Mouse (Mus musculus): ENCODE data around the gene Ttc12. TPM values are rescaled to one million over a fixed set of nuclear protein-coding genes. Genes with fewer than 3 reads are reported as not detected.

Gene Ttc12
- under 1 TPM in 1 of 2 experiments, not detected in 1; 0.05 TPM for polyA plus RNA-seq (2017; shearing (Covaris generic))

DNA sequence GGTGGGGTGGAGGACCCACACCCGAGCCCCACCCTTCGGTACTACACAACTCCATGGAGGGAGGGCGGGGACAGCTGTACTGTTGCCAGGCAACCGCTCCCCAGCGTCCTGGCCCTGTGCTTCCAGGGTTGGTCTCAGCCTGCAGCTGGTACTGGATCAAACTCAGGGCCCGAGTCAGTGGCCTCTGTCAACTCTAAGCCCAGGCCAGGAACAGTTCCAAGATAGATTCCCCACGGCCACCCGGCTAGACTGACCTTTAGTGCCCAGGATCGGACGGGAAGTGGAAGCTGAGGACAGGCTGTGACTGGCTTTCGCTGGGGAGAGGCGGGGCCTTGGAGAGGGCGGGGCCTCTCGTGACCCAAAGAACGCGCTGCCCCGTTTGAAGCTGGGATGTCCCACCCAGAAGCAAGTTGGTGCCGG lies at the start of gene Ttc12:
Gene Ttc12, minus strand, starts transcription at position 334 of the 420 bp plus-strand sequence.

DNA sequence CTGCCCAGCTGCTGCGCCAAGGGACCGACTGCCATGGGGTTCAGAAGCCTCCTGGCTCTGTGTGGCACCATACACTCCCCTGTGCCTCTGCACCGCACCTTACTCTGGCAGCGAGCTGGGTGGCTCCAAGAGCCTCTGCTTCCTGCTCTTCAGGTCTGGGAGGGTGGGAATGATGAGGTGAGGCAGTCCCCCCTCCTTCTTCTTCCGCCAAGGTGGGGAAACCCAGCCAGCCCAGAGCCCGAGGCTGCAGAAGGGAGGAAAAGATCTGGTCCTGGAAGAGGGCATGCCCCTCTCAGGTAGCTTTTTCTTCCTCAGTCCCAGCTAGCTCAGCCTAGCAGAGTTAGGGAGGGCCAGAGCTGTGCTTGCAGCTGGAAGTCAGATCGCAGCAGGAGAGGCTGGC lies 59.1 kb downstream of the Ttc12 start, which contains the start of gene Ankk1:
Gene Ankk1, minus strand, starts transcription at position 101 of the 400 bp plus-strand sequence.

Other genes starting within 250 kb of the Ttc12 start
- not detected for gene Gm4894, start 235.7 kb downstream of the Ttc12 start, polyA plus RNA-seq (2017; shearing (Covaris generic))
- under 1 TPM in 1 of 2 experiments, not detected in 1; 0.27 TPM for gene Drd2, start 145.6 kb downstream of the Ttc12 start, polyA plus RNA-seq (2017; shearing (Covaris generic))
- not detected for gene Ankk1, start 59.2 kb downstream of the Ttc12 start, polyA plus RNA-seq (2017; shearing (Covaris generic))